Mouse (Mus musculus) C2C12 (cell line): ENCODE results near the gene Gm45521. TPM values are rescaled to one million over a fixed set of nuclear protein-coding genes. Genes with fewer than 3 reads are reported as not detected.
"Not testable (repeated sequence)": the region's sequence is repeated elsewhere in the genome, so short reads cannot be mapped to it uniquely, and the experiment has no call there.

ENCODE experiments used
- H3K27me3 ChIP-seq: one replicate; pipeline ENCODE4 v1.6.1; 2011; ENCODE audit not compliant: control insufficient read depth, insufficient read depth, insufficient read length
- H3K36me3 ChIP-seq: one replicate; pipeline ENCODE4 v1.6.1; 2011; ENCODE audit not compliant: control insufficient read depth, insufficient read depth
- H3K4me3 ChIP-seq: one replicate; pipeline ENCODE4 v1.5.1; 2011; ENCODE audit warnings: mild to moderate bottlenecking, control low read depth; ENCODE audit not compliant: poor library complexity, insufficient read depth, severe bottlenecking
- H3K79me2 ChIP-seq: one replicate; pipeline ENCODE4 v1.6.1; 2011; ENCODE audit not compliant: control insufficient read depth, insufficient read depth
- H3K79me3 ChIP-seq: one replicate; pipeline ENCODE4 v1.6.1; 2011; ENCODE audit warnings: low read depth, control low read depth
- H3ac ChIP-seq: one replicate; pipeline ENCODE3; 2011; ENCODE audit warnings: low read depth; ENCODE audit not compliant: control insufficient read depth, insufficient read length
- CEBPB ChIP-seq: IDR thresholded peaks from one replicate; pipeline ENCODE4 v1.6.1; 2011; ENCODE audit warnings: low read depth, mild to moderate bottlenecking, control low read depth, moderate library complexity
- CTCF ChIP-seq: IDR thresholded peaks from one replicate; pipeline ENCODE4 v1.5.1; 2011; ENCODE audit not compliant: control insufficient read depth, insufficient read depth, insufficient read length
- FOSL1 ChIP-seq: IDR thresholded peaks from one replicate; pipeline ENCODE4 v1.8.0; 2011; ENCODE audit warnings: mild to moderate bottlenecking, low read length; ENCODE audit not compliant: poor library complexity, insufficient read depth, severe bottlenecking
- MAX ChIP-seq: IDR thresholded peaks from one replicate; pipeline ENCODE4 v1.6.1; 2011; ENCODE audit warnings: mild to moderate bottlenecking, control low read depth
- MYOD1 ChIP-seq: IDR thresholded peaks from one replicate; pipeline ENCODE4 v1.6.1; 2011; ENCODE audit warnings: low read depth; ENCODE audit not compliant: control insufficient read depth, insufficient read length
- MYOG ChIP-seq: IDR thresholded peaks from one replicate; pipeline ENCODE4 v1.6.1; 2011; ENCODE audit not compliant: control insufficient read depth, insufficient read length; ENCODE audit errors: extremely low read depth
- USF1 ChIP-seq: IDR thresholded peaks from one replicate; pipeline ENCODE4 v1.6.1; 2011; ENCODE audit warnings: low read depth, mild to moderate bottlenecking, control low read depth, moderate library complexity
- polyA plus RNA-seq: library from polyadenylated mRNA; unstranded; fragments of >200 nt; fragmentation: generic; extraction: Trizol; gene quantifications from one replicate; pipeline ENCODE4 v1.2.1, GENCODE M21; 2012; ENCODE audit warnings: missing spikeins

The Gm45521 gene
- polyA plus RNA-seq, 1 experiment, result not detected

- Histone ChIP-seq H3ac (no peak overlapping the region), H3K79me2 (no peaks in the 10 kb centered on the region), H3K79me3 (no peaks in the 10 kb centered on the region), H3K36me3 (no peaks in the 10 kb centered on the region), H3K27me3 (no peaks in the 10 kb centered on the region), H3K4me3 (no peak overlapping the region)
- TF ChIP-seq MYOG, result no peak
Measured at GRCm38 (mm10) chr14:8003727-8004670, 46.9 kb downstream of the Gm45521 start.

- not testable (repeated sequence) for H3K79me2 ChIP-seq, H3K36me3 ChIP-seq, H3ac ChIP-seq, H3K79me3 ChIP-seq, H3K27me3 ChIP-seq, H3K4me3 ChIP-seq
Measured at GRCm38 (mm10) chr14:8006061-8006460, 49.0 kb downstream of the Gm45521 start.

DNA sequence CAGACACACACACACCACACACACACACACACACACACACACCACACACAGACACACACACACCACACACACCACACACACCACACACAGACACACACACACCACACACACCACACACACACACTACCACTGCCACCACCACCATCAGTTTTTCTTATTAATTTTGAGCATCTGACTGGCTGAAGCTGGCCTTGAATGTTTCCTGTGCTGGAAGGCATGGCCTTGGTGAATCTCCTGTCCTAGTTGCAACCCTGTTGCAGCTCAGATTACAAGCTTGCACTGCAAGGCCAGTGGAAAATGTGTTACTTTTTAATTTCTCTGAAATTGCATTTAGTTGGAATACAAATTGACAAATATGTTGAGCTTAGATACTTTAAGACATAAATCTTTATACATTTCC lies 50.0 kb downstream of the Gm45521 start:
- Histone ChIP-seq H3K36me3 (no peaks in the 10 kb centered on the region), H3K79me2 (no peaks in the 10 kb centered on the region), H3ac (no peak overlapping the region), H3K4me3 (no peak overlapping the region), H3K79me3 (no peaks in the 10 kb centered on the region), H3K27me3 (no peaks in the 10 kb centered on the region)
- no peak for TF ChIP-seq CEBPB
- no peak for TF ChIP-seq CTCF
- TF ChIP-seq USF1, result no peak
- TF ChIP-seq FOSL1, result no peak
- TF ChIP-seq MYOD1, result no peak
- no peak for TF ChIP-seq MAX
- TF ChIP-seq MYOG, result no peak

DNA sequence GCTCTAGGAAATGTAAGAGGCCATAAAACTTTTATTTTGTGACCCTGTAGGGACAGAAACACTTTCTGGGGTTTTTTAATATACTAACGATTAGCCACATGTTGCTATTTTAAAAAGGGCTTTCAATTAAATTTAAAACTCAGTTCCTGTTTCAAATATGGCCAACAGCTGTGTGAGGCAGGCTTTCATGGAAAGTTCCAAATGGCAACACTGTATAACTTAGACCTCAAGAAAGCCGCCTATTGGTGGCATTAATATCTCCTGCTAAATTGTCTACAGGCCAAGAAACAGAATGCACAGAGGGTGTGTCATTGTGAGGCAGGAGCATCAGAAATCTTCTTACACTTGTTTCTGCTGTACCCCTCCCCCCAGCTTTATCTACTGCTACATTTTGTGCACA lies 50.4 kb downstream of the Gm45521 start:
- Histone ChIP-seq H3K4me3 (no peak overlapping the region), H3ac (no peak overlapping the region), H3K36me3 (no peaks in the 10 kb centered on the region), H3K79me3 (no peaks in the 10 kb centered on the region), H3K79me2 (no peaks in the 10 kb centered on the region), H3K27me3 (no peaks in the 10 kb centered on the region)
- TF ChIP-seq MAX, result no peak
- no peak for TF ChIP-seq MYOD1

- TF ChIP-seq CTCF, result no peak
- Histone ChIP-seq H3K79me3 (no peaks in the 10 kb centered on the region), H3K36me3 (no peaks in the 10 kb centered on the region), H3K4me3 (no peak overlapping the region), H3ac (no peak overlapping the region), H3K79me2 (no peaks in the 10 kb centered on the region), H3K27me3 (no peaks in the 10 kb centered on the region)
Measured at GRCm38 (mm10) chr14:8007923-8008322, 50.8 kb downstream of the Gm45521 start.

Other genes with a start within 250 kb of the Gm45521 start
- gene Gm26661, start 165.7 kb upstream of the Gm45521 start, polyA plus RNA-seq, result not detected
- gene Flnb, start 139.3 kb upstream of the Gm45521 start, polyA plus RNA-seq, result 154 TPM
- not detected for gene Dnase1l3, start 37.3 kb downstream of the Gm45521 start, polyA plus RNA-seq
- 9.0 TPM for gene Abhd6, start 45.6 kb downstream of the Gm45521 start, polyA plus RNA-seq
- gene Rpp14, start 123.1 kb downstream of the Gm45521 start, polyA plus RNA-seq, result 33.7 TPM
- 17.8 TPM for gene Pxk, start 140.9 kb downstream of the Gm45521 start, polyA plus RNA-seq
- gene Pdhb, start 215.7 kb downstream of the Gm45521 start, polyA plus RNA-seq, result 127 TPM